In the genomic region with DNA sequence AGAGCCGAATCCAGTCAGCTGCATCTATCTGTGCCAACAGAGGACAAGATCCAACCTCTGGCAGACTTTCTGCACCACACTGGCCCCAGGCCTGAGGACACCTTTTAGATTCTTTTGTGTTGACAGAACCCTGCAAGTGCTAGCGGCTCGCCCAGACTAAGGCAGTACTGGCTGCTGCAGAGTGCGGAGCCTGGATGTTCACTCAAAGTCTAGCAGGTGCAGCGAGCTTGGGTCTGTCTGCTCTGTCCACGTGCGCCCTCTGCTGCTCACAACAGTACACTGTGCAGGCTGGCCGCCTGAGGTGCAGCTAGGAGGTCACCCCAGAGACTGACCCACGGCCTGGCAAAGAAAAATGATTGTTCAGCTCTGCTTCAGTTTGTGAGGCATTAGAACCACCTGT, we compare ENCODE assay signal across 9 mouse cellular contexts. TPM values are rescaled to one million over a fixed set of nuclear protein-coding genes. Genes with fewer than 3 reads are reported as not detected.
DNase-seq lines count a peak whose midpoint lies in the region; ATAC-seq and TF ChIP-seq lines count a peak whose summit lies in the region.
"Had no signal": no experiment of that assay in that cellular context is flagged by ENCODE, and none has a peak within 500 bp of the region (broad histone marks: within the 10 kb centered on the region; RNA-seq: fewer than 3 reads in every experiment).

No protein-coding gene starts in this region.

- H3K79me2 ChIP-seq in CH12.LX (replicated peaks; ENCODE audit: control insufficient read depth, extremely low read depth, insufficient read depth, poor library complexity, severe bottlenecking), result no peaks in the 10 kb centered on the region

- in situ Hi-C loops in CH12.LX (cut with MboI; ENCODE audit: low pct_ligation_motif_present, low pct_unique_long_range_greater_than_20kb, low sequenced_read_pairs), result no loop called here

- peak; percentile 68 to 93 for TF ChIP-seq CTCF in CH12.LX (conservative IDR thresholded peaks at IDR 0.05 in 1 of 2, IDR thresholded peaks at IDR 0.05 in 1 of 2; ENCODE audit: low read depth in 2 of 2, low read length in 2 of 2)
- TF ChIP-seq CTCF in olfactory bulb, adult 2 months (IDR thresholded peaks at IDR 0.05; ENCODE audit: insufficient read depth, low read depth, low read length), result peak; percentile 92

- H3K27ac ChIP-seq in CH12.LX (ENCODE audit: insufficient read depth, low read depth), result no peak overlapping the region
- no peak overlapping the region for H3K27ac ChIP-seq in olfactory bulb, adult 2 months (ENCODE audit: insufficient read depth, low read depth, low read length)
- H3K27ac ChIP-seq: heart, embryonic 13.5 days had no signal

- no peak overlapping the region for H3K4me3 ChIP-seq in CH12.LX (replicated peaks in 1 of 3; ENCODE audit: low read depth in 2 of 3, low read length in 2 of 3, poor library complexity in 1 of 3)
- no peak overlapping the region for H3K4me3 ChIP-seq in olfactory bulb, adult 2 months (ENCODE audit: insufficient read depth, low read depth, low read length)
- H3K4me3 ChIP-seq: heart, embryonic 13.5 days had no signal

- TF ChIP-seq POLR2A in CH12.LX (IDR thresholded peaks at IDR 0.05; ENCODE audit: low read depth, low read length), result no peak
- no peak for TF ChIP-seq POLR2A in olfactory bulb, adult 2 months (IDR thresholded peaks at IDR 0.05; ENCODE audit: insufficient read depth, low read depth, low read length)

- peak; percentile 69 for DNase-seq in CH12.LX (ENCODE audit: extremely low read depth)
- peak; percentile 96 for DNase-seq in brain, adult 2 months (ENCODE audit: low read depth, low spot score)
- DNase-seq in heart, postnatal 10 days, result peak; percentile 86 to 89
- DNase-seq in kidney, postnatal 25 days, result peak; percentile 88 to 90
- DNase-seq in lung, adult 18-20 months, result peak; percentile 80 to 81
- peak; percentile 35 to 41 for DNase-seq in thymus, adult 18-20 months

- dilution Hi-C loops in CH12.LX (cut with MboI; ENCODE audit: extremely low pct_ligation_motif_present, extremely low pct_unique_long_range_greater_than_20kb, low sequenced_read_pairs), result no loop called here

- H3K27me3 ChIP-seq in CH12.LX (replicated peaks), result peaks cover 92% of the 10 kb centered on the region

- WGBS in olfactory bulb, adult 2 months, result 3% methylated on average over 9 of the region's 9 CpGs

- no peak for TF ChIP-seq EP300 in CH12.LX (IDR thresholded peaks at IDR 0.05; ENCODE audit: low read length)

- no peaks in the 10 kb centered on the region for H3K9me3 ChIP-seq in CH12.LX (replicated peaks; ENCODE audit: low read length)
- H3K9me3 ChIP-seq: heart, embryonic 13.5 days had no signal

- H3K36me3 ChIP-seq in CH12.LX (replicated peaks in 1 of 2; ENCODE audit: control insufficient read depth in 1 of 2, insufficient read depth in 1 of 2, low read length in 1 of 2), result no peaks in the 10 kb centered on the region
- H3K36me3 ChIP-seq: heart, embryonic 13.5 days had no signal

- ATAC-seq in erythroid progenitor cell, adult 5-6 weeks (replicated peaks; ENCODE audit: low FRiP score, poor library complexity, severe bottlenecking), result peak; percentile 66

- TF ChIP-seq RAD21 in CH12.LX (IDR thresholded peaks at IDR 0.05; ENCODE audit: low read depth, low read length), result peak; percentile 81

- no peak overlapping the region for H3K9ac ChIP-seq in CH12.LX (ENCODE audit: insufficient read depth, low read depth)
- H3K9ac ChIP-seq: heart, embryonic 13.5 days had no signal

- peaks cover 5 to 19% of the 10 kb centered on the region in 2 experiments; a peak in 3 of 4 replicates for H3K4me1 ChIP-seq in CH12.LX (ENCODE audit: control insufficient read depth in 1 of 2, insufficient read depth in 2 of 2)
- peaks cover 13% of the 10 kb centered on the region for H3K4me1 ChIP-seq in olfactory bulb, adult 2 months (ENCODE audit: control insufficient read depth, insufficient read depth, low read length)

- H3K4me2 ChIP-seq in CH12.LX (ENCODE audit: insufficient read depth, low read depth, poor library complexity, severe bottlenecking), result no peak overlapping the region
- H3K4me2 ChIP-seq: heart, embryonic 13.5 days had no signal

- intact Hi-C loops in heart, postnatal 10 days (cut with DNase I), result loop anchor here (1.0 to 10.0 kb wide), 3 partner anchors 26 to 173 kb away; no protein-coding TSS in a partner anchor

TF ChIP-seq in CH12.LX, 34 proteins besides CTCF, POLR2A, EP300 and RAD21:
- TF ChIP-seq NRF1 (IDR thresholded peaks at IDR 0.05; ENCODE audit: low read depth, low read length) (0 out of 2 replicates have a peak, but pooled peaks have one; percentile 8), MAX (IDR thresholded peaks at IDR 0.05; ENCODE audit: low read length) (peak; percentile 66), TCF12 (IDR thresholded peaks at IDR 0.05; ENCODE audit: low read depth, low read length) (peak; percentile 39; the same call in 1 of the 2 replicates), ETS1 (conservative IDR thresholded peaks at IDR 0.05; ENCODE audit: low read depth, low read length) (no peak), SMC3 (IDR thresholded peaks at IDR 0.05; ENCODE audit: low read depth, low read length) (peak; percentile 88), IRF4 (IDR thresholded peaks at IDR 0.05; ENCODE audit: low read depth, low read length) (no peak)
TF ChIP-seq in CH12.LX: peak in this region for 4.

RNA-seq across cellular contexts. Expression of a gene that starts 2.1 kb away (rescaled TPM):
- 1.2 and 1.5 TPM in 2 replicates for total RNA-seq in CH12.LX (2012; rRNA removed)
- 0.07 and 0.17 TPM in 2 replicates for total RNA-seq in CH12.LX (2014; rRNA removed)
- 0.11 and 0.14 TPM in 2 replicates for polyA plus RNA-seq in CH12.LX (2012; ENCODE audit: insufficient read length, low read depth)
- total RNA-seq in erythroid progenitor cell, adult 5-6 weeks (2015; ENCODE audit: low replicate concordance), result 21.6 and 23.5 TPM in 2 replicates
- total RNA-seq in erythroid progenitor cell, adult 5-6 weeks (2017; ENCODE audit: low replicate concordance), result 8.1 and 11.2 TPM in 2 replicates
- total RNA-seq in heart, postnatal 10 days (2021), result 10 to 100 TPM; 28.0 to 30.0 TPM
- polyA plus RNA-seq in olfactory bulb, adult 2 months (2012; ENCODE audit: insufficient read depth, insufficient read length, low replicate concordance, missing spikeins), result not detected in 2 replicates

RNA-seq across cellular contexts. Expression of a gene that starts 22.8 kb away (rescaled TPM):
- not detected in 2 replicates for total RNA-seq in CH12.LX (2012; rRNA removed)
- not detected in 2 replicates for total RNA-seq in CH12.LX (2014; rRNA removed)
- not detected in 2 replicates for polyA plus RNA-seq in CH12.LX (2012; ENCODE audit: insufficient read length, low read depth)
- total RNA-seq in erythroid progenitor cell, adult 5-6 weeks (2015; ENCODE audit: low replicate concordance), result not detected in 2 replicates
- not detected in 2 replicates for total RNA-seq in erythroid progenitor cell, adult 5-6 weeks (2017; ENCODE audit: low replicate concordance)
- total RNA-seq in heart, postnatal 10 days (2021), result not detected
- polyA plus RNA-seq in olfactory bulb, adult 2 months (2012; ENCODE audit: insufficient read depth, insufficient read length, low replicate concordance, missing spikeins), result not detected in 2 replicates
- polyA plus RNA-seq: heart, embryonic 13.5 days had no signal

RNA-seq across cellular contexts. Expression of a gene that starts 36.9 kb away (rescaled TPM):
- total RNA-seq in CH12.LX (2012; rRNA removed) (22.4 and 25.9 TPM in 2 replicates), CH12.LX (2014; rRNA removed) (30.5 and 33.2 TPM in 2 replicates)
- polyA plus RNA-seq in CH12.LX (2012; ENCODE audit: insufficient read length, low read depth), result 26.3 and 27.3 TPM in 2 replicates
- total RNA-seq in erythroid progenitor cell, adult 5-6 weeks (2015; ENCODE audit: low replicate concordance), result 74.6 and 92.6 TPM in 2 replicates
- total RNA-seq in erythroid progenitor cell, adult 5-6 weeks (2017; ENCODE audit: low replicate concordance), result 59.1 and 69.3 TPM in 2 replicates
- 10 to 100 TPM; 39.4 to 43.2 TPM for total RNA-seq in heart, postnatal 10 days (2021)
- not detected in 2 replicates for polyA plus RNA-seq in olfactory bulb, adult 2 months (2012; ENCODE audit: insufficient read depth, insufficient read length, low replicate concordance, missing spikeins)

RNA-seq across cellular contexts. Expression of a gene that starts 38.1 kb away (rescaled TPM):
- not detected in 2 replicates for total RNA-seq in CH12.LX (2012; rRNA removed)
- not detected in 2 replicates for total RNA-seq in CH12.LX (2014; rRNA removed)
- polyA plus RNA-seq in CH12.LX (2012; ENCODE audit: insufficient read length, low read depth), result not detected in 2 replicates
- total RNA-seq in erythroid progenitor cell, adult 5-6 weeks (2015; ENCODE audit: low replicate concordance), result not detected in 2 replicates
- total RNA-seq in erythroid progenitor cell, adult 5-6 weeks (2017; ENCODE audit: low replicate concordance), result not detected in 2 replicates
- not detected for total RNA-seq in heart, postnatal 10 days (2021)
- polyA plus RNA-seq in olfactory bulb, adult 2 months (2012; ENCODE audit: insufficient read depth, insufficient read length, low replicate concordance, missing spikeins), result not detected in 2 replicates
- polyA plus RNA-seq: heart, embryonic 13.5 days had no signal

RNA-seq across cellular contexts. Expression of a gene that starts 46.6 kb away (rescaled TPM):
- total RNA-seq in CH12.LX (2012; rRNA removed), result not detected in 2 replicates
- not detected in 2 replicates for total RNA-seq in CH12.LX (2014; rRNA removed)
- not detected in 2 replicates for polyA plus RNA-seq in CH12.LX (2012; ENCODE audit: insufficient read length, low read depth)
- not detected in 2 replicates for total RNA-seq in erythroid progenitor cell, adult 5-6 weeks (2015; ENCODE audit: low replicate concordance)
- not detected in 2 replicates for total RNA-seq in erythroid progenitor cell, adult 5-6 weeks (2017; ENCODE audit: low replicate concordance)
- not detected for total RNA-seq in heart, postnatal 10 days (2021)
- not detected in 2 replicates for polyA plus RNA-seq in olfactory bulb, adult 2 months (2012; ENCODE audit: insufficient read depth, insufficient read length, low replicate concordance, missing spikeins)
- polyA plus RNA-seq: heart, embryonic 13.5 days had no signal

Comparison
In these comparisons a context has a peak if more than half of its experiments do, and no peak if none do; other contexts are left out.
1. DNase-seq: peak in every context shown above with its lines; median percentile 96 in brain, adult 2 months; 89 in kidney, postnatal 25 days; 88 in heart, postnatal 10 days; 80 in lung, adult 18-20 months; 69 in CH12.LX; 38 in thymus, adult 18-20 months.